Mouse (Mus musculus) gastrocnemius, adult 18-20 months (tissue): ENCODE data around the gene D430019H16Rik. TPM values are rescaled to one million over a fixed set of nuclear protein-coding genes. Genes with fewer than 3 reads are reported as not detected.

Experiments
- DNase-seq: peaks from one replicate; pipeline ENCODE4 v3.0.0; 2021; ENCODE audit warnings: low spot score
- total RNA-seq, 2 experiments: library from RNA; stranded (reverse); gene quantifications; 2 replicates each; pipeline ENCODE4 v1.2.3; 2021

The D430019H16Rik gene
- total RNA-seq, 2 experiments from 2014 or later, result 0.09 to 0.11 TPM

DNA sequence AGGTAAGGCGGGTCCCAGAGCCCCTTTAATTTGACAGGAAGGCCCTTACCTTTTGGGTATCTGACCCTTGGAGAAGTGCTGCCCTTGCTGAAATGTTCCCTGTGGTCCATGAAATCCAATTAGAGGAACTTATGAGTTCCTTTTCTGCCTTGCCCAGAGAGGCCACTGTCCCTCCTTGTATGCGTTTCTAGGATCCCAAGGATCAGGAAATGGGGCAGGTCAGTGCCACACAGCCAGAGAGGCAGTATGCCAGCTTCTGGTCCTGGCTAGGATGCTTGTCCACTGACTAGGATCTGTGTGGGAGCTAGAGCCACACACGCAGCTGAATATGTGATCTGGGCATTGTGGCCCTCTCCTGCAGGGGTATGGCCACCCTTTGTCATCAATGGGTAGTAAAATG, 36.6 kb downstream of the D430019H16Rik start:
- no peak for DNase-seq

DNA sequence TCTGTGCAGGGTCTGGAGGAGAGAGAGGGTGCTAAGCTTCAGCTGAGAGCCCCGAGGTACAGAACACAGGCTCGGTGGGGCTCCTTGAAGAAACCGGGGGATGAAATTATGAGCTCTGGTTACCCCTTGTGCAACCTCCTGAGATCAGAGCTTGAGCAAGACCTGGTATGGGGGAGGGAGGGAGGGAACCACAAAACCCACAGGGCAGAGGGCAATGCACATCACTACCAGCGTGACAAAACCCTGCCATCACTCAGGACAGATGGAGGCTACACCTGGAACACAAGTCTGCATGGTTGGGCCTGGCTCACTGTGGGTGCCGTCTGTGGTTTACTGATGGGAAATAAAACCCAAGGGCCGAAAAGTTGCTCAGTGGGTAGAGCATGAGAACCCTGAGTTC, 37.1 kb downstream of the D430019H16Rik start:
- no peak for DNase-seq

DNA sequence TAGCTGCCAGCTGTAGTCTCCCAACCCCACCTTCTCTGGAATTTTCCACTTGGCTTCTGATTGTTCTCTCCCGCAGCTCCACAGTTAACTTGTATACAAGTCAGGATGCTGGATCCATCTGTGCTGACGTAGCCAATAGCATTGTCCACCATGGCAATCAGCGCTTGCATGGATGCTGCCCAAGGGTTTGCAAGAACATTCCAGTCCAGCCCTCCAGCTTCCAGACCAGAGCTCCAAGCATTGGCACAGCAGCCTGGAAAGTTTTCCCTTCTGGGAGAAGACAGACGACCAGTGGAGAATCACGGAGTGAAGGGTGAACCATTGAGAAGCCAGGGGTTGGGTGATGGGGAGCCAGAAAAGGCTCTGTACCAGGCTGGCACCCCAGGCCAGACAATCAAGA, 41.1 kb downstream of the D430019H16Rik start:
- DNase-seq, result peak; percentile 29

DNA sequence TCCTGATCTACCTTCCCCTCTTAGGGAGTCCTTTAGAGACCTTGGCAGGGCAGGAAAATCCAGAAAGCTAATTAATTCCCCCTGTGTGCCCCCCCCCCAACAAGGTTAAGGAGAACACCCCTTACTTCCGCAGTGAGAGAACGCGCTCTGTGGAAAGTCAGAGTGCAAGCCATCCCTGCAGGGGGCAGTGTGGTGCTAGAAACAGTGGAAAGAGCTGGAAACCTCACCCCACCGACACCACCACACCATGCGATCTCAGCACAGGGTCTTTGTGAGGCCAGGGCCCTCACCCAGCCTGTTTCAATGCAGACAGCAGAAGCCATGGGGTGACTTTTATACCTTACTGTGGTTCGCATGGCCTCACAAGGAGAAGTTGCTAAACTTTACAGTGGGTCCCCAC, 44.2 kb downstream of the D430019H16Rik start:
- peak; percentile 74 for DNase-seq

DNA sequence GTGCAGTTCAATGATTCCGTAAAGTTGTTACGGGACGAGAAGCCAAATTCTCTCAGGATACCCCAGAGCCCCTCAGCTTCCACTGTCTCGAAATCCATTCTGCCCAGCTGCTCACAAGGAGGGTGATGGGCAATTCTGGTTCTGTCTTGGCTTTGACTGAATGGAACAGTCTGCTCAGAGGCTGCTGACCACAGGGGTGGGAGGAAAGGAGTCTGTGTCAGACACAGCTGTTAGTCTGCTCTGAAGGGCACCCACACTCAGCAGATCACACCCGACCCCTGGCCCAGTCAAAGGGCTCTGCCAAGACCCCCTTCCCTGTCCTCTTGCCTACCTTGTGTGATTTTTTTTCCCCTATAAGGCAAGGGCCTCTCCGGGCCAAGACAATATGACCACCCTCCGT, 44.8 kb downstream of the D430019H16Rik start:
- DNase-seq, result no peak

DNA sequence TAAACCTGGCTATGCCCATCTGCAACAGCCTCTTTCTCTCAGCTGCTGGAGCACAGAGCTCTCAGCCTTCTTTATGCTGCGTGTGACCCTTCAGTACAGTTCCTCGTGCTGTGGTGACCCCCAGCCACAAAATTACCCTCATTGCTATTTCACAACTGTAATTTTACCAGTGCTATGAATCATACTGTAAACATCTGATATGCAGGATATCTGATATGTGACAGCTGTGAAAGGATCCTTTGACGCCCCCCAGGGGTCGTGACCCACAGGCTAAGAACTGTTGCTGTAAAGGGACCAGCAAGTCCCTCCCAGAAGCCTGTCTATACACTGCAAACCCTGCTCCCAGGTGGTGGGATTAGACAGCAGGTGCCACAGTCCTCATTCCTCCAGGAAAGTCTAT, 45.2 kb downstream of the D430019H16Rik start:
- DNase-seq, result no peak

DNA sequence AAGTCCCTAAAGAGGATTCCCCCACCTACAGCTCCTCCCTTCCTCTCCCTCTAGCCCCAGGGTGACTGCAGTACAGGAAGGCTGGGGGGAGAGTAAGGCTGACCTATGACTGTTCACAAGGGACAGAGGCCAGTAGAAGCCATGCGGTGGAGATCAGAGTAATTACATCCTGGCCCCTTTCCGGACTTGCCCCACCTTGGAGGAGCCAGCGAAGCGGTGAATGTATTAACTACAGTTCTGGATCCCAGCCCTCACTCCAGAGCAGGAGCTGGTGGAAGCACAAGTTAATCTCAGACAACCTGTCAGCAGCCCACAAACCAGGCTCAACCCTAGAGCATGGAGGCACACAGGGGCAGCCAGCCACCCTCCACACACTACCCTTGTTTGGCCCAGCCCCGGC, 47.3 kb downstream of the D430019H16Rik start:
- DNase-seq, result no peak

DNA sequence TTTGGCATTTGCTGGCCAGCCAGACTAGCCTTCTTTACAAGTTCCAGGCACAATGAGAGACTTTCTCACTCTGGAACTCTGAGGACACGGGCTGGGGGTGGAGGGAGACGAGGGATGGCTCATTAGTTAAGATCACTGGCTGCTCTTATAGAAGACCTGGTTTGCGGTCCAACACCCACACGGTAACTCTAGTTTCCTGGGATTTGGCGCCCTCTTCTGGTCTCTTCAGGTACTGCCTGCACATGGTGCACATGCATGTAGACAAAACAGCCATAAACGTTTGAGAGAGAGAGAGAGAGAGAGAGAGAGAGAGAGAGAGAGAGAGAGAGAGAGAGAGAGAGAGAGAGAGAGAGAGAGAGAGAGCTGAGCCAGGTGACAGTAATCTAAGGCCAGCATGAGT, 51.1 kb downstream of the D430019H16Rik start:
- no peak for DNase-seq

DNA sequence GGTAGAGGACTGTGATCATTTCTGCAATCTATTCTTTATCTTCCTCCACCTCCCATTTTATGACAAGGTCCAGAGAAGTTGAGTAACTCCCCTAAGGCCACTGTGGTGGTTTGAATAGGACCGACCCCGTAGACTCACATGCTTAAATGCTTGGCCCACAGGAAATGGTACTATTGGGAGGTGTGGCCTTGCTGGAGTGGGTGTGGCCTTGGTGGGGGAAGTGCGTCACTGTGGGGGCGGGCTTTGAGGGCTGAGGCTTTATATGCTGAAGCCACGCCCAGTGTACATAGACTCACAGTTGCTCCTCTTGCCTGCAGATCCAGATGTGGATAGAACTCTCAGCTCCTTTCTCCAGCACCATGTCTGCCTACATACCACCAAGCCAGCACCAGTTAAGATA, 57.5 kb downstream of the D430019H16Rik start:
- DNase-seq, result no peak

DNA sequence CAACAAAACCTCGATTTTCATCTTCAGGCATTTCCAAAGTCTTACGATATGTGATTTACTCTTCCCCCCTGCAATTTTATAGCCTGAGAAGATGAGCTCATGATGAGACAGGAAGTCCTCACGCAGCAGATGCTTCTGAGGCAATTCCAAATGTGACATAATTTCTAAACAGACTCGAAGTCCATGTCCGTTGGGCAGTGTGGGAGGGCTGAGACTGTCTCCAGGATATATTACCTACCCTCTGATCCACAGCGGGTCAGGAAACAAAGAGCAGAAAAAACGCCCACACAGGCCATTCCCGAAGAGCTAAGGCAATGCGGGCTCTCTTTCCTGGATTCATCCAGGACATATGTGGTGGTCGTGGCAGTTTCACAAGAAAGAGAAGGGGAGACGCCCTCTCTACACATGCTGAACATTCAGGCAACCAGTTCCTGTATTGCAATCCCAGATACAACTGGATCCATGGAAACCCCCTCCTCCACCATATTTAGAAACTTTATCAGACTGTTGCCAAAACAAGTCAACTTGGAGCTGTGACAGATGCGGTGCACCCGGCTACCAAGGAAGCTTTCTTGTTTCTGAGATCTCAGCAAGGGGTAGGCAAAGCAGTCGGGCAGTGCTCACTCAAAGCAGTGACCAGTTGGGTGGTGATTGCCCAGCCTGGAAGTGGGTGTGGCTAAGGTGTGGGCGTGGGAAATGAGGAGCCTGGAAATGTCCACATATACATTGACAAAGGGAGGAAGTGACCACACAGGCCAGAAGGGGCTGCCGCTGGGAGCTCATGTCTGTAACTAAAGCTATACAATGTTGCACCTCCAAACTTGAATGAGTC, 58.2 kb downstream of the D430019H16Rik start:
- no peak for DNase-seq

DNA sequence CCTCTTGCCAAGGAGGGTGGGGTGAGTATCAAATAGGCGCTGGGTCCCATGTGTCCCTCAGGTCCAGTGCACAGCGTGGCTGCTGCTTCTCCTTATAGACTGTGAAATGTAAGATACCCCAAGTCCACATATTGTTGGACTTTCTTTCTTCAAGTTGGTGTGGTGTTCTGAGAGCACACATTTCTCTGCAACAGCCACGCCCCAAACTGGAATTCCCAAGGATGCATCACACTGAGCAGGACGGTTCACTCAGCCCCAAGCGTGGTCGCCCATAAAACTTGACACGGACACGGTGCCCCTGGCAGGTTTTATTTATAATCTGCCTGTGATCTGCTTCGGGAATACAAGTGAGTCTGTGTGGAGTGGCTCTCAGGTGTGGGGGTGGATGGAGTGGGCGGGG, 60.5 kb downstream of the D430019H16Rik start:
- DNase-seq, result no peak

DNA sequence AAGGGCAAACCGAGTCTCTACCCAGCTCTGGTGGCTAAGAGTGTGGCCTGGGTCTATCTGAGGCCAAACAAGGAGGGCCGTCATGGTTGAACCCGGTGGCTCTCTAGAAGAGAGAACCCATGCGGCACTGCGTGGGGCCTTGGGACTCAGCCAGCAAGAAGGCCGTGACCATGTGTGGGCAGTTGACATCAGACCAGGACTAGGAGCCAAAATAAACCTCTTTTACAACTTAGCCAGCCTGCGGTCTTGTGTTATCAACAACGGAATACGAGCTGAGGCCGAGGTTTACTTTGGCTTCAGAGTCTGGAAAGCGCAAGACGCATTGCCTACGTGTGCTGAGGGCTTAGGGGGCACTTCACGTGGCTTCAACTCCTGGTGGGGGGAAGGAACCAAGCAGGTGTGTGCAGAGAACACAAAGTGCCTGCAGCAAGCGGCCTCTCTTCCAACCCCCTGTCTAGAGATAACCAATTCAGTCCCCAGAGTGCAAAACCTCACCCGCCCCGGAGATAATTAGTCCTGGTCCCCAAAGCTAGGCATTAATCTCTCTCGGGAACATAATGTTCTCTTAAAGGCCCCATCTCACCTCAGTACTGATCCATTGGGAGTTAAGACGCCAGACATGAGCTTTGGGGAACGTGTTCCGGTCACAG, 63.5 kb downstream of the D430019H16Rik start:
- no peak for DNase-seq

DNA sequence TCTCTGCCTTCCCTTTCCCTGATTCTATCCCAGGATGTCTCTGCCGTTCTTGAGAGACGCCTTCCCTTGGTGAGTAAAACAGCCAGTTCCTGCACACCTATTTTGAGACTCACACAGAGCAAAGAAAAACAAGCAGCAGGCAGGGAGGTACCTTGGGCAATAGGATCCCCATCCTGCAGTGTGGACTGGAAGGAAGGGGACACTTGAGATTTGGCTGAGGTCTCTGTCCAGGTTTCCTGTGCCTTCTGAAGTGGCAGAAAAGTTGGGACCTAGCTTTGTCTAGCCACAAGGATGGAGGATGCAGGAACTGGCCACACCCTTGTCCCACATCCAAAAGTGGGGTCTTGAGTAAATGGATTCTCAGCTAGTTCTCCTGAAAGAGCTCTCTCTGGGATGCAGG, 66.2 kb downstream of the D430019H16Rik start:
- DNase-seq, result no peak

DNA sequence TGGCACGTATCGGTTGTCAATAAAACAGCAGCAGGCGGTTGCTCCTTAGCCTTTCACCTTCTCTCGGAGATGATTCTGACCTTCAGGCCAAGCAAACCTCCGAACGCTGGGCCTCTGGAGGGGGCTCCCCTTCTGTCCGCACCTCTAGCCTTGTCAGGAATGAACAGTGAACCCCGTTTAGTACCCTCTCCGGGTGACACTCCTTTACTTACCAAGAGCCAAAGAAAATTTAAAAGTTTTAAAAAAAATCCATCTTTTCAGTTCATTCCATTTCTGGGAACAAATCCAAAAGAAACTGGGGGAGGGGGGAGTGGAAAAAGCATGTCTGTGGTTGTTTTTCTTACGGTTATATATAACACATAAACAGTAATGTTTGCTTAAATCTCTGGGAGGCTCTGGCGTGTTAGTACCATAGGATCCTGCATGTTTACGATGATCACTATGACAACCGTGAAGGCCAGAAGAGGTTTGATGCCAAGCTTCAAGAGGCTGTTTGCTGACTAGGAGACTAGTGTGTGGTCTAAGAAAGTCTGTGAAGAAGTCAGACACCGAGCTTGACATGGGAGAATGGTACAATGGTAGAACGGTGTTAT, 67.6 kb downstream of the D430019H16Rik start:
- no peak for DNase-seq

DNA sequence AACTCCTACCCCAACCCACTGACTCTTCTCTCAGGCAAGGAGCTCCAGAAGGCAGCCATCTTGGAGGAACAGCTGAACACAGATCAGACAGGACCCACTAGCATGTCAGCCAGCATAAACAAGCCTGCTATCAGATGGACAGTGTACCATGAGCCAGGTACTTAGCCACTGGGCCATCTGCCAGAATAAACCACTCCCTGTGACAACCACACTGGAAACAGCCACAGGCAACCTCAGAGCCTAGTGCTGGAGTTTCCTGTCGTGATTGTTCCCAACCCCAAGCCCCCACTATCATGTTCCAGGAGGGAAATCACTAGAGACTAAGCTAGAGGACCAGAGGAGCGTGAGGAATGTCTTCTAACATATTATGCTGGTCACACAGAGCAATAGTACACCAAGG, 70.1 kb downstream of the D430019H16Rik start:
- DNase-seq, result no peak

DNA sequence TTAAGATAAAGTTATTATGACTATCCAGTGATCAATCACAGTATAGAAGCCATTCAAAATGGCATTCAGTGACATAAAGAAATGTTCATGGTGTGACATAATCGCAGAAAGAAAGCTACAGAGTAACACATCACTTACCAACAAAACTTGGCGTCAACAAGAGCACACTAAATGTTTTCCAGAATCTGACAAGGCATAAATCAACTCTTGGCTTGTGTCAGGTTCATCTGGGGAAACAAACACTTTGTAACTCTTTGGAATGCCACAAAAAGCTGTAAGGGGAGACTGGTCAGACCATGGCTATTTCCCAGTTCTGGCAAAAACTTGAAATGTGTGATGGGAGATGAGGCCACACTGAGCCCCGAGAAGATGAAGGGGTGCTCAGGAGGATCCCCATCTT, 72.5 kb downstream of the D430019H16Rik start:
- no peak for DNase-seq

DNA sequence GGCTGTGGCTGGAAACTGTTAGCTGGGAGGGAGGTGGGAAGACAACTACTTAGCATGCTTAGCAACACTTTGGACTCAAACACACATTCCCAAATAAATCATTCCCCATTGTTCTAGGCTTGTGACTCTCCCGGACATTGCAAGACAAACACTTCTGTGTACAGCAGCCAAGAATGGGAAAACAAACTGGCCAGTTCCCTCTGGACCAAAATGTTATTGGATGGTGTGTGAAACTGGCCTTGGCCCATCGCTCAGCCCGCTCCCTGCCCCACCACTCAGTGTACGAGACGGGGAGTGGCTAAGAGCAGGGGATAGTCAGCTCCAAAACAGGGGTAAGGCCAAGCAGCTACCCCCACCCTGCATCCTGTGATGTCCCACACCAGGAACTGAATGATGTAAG, 73.2 kb downstream of the D430019H16Rik start:
- DNase-seq, result peak; percentile 55

DNA sequence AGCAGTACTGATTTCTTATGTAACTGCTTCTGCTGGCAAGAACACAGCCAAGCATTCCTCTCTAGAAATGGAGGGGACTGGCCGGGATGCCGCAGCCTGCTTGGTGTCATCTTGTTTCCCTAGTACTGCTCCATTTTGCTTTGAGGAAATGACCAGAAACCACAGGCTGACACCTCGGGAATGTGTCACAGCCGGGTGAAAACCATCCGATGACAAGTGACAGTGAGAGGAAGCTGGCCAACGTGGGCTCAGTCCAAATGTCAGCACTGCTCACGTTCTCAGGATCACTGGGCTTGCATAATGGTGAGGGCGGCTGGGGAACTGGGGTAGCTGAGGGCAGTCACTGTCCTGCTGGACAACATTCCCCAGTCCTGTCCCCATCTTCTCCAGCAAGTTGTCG, 75.9 kb downstream of the D430019H16Rik start:
- DNase-seq, result no peak

DNA sequence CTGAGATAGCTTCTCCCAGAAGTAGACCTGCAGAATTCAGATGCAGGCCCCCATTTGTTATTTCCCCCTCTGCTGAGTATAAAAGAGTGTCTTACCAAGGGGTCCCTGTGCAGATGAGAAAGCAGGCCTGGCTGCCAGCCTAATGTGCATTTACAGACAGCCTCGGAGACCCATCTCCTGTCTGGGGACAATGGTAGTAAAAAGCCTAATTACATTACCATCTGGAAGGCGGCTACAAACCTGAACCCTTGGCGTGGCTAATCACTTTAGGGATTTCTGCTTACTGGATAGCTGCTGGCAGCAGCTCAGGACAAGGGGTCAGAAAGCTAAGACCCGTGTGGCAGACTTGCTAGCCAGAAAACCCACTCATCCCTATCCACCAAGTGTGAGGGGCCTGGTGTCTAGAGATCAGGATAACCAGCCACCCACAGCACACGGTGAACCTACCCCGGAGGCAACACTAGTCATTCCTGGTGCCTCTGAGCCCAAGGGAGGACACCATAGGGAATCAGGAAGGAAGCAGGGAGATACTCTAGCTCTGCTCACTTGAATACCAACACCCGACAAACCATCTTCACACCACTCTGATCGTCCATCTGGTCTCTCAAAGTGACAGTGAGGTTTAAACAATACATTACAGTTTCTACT, 78.2 kb downstream of the D430019H16Rik start:
- DNase-seq, result no peak

DNA sequence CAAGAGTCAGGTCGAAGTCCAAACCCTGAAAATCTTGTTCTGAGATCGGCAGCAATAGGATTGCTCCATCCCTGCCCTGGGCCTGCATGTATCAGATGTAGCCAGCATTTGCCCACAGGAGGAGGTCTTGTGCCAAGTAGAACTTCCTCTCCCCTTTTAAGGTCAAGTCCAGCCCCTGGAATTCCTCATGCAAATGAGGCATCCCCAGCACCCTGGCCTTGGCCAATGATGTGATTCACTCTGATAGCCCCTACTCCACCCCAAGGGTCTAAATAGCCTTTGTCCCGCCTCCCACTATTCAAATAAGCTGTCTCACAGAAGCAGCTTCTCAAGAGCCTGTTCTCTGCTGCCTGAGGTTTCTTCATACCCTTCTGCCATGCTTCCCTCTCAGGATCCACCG, 81.2 kb downstream of the D430019H16Rik start:
- DNase-seq, result no peak

DNA sequence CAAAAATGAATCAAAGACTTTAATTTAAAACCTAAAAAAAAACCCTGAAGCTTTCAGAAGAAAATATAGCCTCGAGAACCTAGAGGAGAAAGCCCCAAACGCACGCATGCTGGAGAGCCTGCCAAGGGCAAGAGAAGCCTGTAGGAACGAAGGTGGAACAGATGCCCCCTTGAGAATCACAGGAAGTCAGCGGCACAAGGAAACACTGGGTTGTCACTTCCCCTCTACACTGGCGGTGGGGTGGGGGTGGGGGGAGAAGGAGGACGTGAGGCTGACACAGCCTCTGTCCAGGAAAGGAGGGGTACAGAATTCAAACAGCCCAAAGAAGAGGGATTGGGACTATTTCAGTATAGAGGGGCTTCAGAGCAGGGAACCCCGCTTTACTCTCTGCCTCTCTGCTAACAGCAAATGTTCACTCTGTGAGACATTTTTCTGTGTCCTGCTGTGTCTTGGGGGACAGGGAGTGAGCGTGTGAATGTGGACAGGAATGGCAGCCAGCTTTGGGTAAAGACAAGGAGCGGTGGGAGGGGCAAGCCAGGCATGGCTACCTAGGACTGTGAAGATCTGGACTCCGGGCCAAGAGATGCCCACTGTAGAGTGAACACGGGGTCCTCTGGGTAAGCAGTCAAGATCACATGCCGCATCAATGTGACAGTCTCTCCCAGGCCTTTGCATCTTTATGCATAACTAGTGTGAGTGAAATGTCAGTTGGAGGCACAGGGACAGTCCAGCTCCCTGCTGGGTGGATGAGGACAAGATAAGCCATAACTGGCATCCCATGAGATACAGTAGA, 82.5 kb downstream of the D430019H16Rik start:
- DNase-seq, result no peak
